ENCODE assay signal across 10 mouse cellular contexts in genomic region chr9:21960558-21961208, GRCm38 (mm10). TPM values are rescaled to one million over a fixed set of nuclear protein-coding genes. Genes with fewer than 3 reads are reported as not detected.
DNase-seq lines count a peak whose midpoint lies in the region; ATAC-seq and TF ChIP-seq lines count a peak whose summit lies in the region.
"Had no signal": no experiment of that assay in that cellular context is flagged by ENCODE, and none has a peak within 500 bp of the region (broad histone marks: within the 10 kb centered on the region; RNA-seq: fewer than 3 reads in every experiment).

No protein-coding gene starts in this region.

- TF ChIP-seq CTCF in intestine, postnatal 0 days (IDR thresholded peaks at IDR 0.05; ENCODE audit: low read depth): peak; percentile 50
- TF ChIP-seq CTCF in lung, embryonic 14.5 days (IDR thresholded peaks at IDR 0.05; ENCODE audit: low read depth): peak; percentile 40

- H3K36me3 ChIP-seq in erythroblast, embryonic 14.5 days (ENCODE audit: control insufficient read depth): peaks cover 69% of the 10 kb centered on the region
- no peaks in the 10 kb centered on the region; the same call in 1 of the 2 replicates for H3K36me3 ChIP-seq in ES-E14 (ENCODE audit: control insufficient read depth, insufficient read depth, low read length, poor library complexity, severe bottlenecking)
- no peaks in the 10 kb centered on the region for H3K36me3 ChIP-seq in intestine, postnatal 0 days (ENCODE audit: control insufficient read depth, insufficient read depth)
- H3K36me3 ChIP-seq in lung, embryonic 14.5 days (ENCODE audit: insufficient read depth): no peaks in the 10 kb centered on the region; the same call in 1 of the 2 replicates
- H3K36me3 ChIP-seq: embryonic facial prominence, embryonic 15.5 days had no signal

- no peaks in the 10 kb centered on the region for H3K9me3 ChIP-seq in erythroblast, embryonic 14.5 days (ENCODE audit: control insufficient read depth, low read length)
- no peaks in the 10 kb centered on the region for H3K9me3 ChIP-seq in ES-E14 (ENCODE audit: control insufficient read depth, insufficient read depth, low read depth, low read length)
- H3K9me3 ChIP-seq in intestine, postnatal 0 days (ENCODE audit: control insufficient read depth): no peaks in the 10 kb centered on the region
- no peaks in the 10 kb centered on the region for H3K9me3 ChIP-seq in lung, embryonic 14.5 days (ENCODE audit: low read depth, low read length)
- H3K9me3 ChIP-seq: embryonic facial prominence, embryonic 15.5 days had no signal

- no peak overlapping the region for H3K4me2 ChIP-seq in intestine, postnatal 0 days (replicated peaks; ENCODE audit: low read depth)
- peak overlapping the region; percentile 77 for H3K4me2 ChIP-seq in lung, embryonic 14.5 days

- peaks cover 79% of the 10 kb centered on the region for H3K4me1 ChIP-seq in erythroblast, embryonic 14.5 days (ENCODE audit: control insufficient read depth)
- peaks cover 0 to 9% of the 10 kb centered on the region in 2 experiments; a peak in 2 of 4 replicates for H3K4me1 ChIP-seq in ES-E14 (ENCODE audit: control insufficient read depth in 2 of 2, insufficient read depth in 2 of 2, low read length in 2 of 2, poor library complexity in 1 of 2)
- H3K4me1 ChIP-seq in intestine, postnatal 0 days (replicated peaks; ENCODE audit: control insufficient read depth, insufficient read depth, low read length): no peaks in the 10 kb centered on the region; the same call in 1 of the 2 replicates
- peaks cover 5% of the 10 kb centered on the region; the same call in 1 of the 2 replicates for H3K4me1 ChIP-seq in lung, embryonic 14.5 days (ENCODE audit: insufficient read depth)

- peak overlapping the region; percentile 99 for H3K4me3 ChIP-seq in erythroblast, embryonic 14.5 days (replicated peaks)
- H3K4me3 ChIP-seq in ES-E14 (ENCODE audit: insufficient read depth in 1 of 2, low read depth in 1 of 2, low read length in 2 of 2, poor library complexity in 1 of 2, severe bottlenecking in 1 of 2): peak overlapping the region; percentile 38 to 68; a peak in 3 of 4 replicates
- H3K4me3 ChIP-seq in intestine, postnatal 0 days (ENCODE audit: low read depth, low read length): no peak overlapping the region
- peak overlapping the region; percentile 45 for H3K4me3 ChIP-seq in lung, embryonic 14.5 days (ENCODE audit: low read depth, low read length)

- H3K9ac ChIP-seq in ES-E14 (ENCODE audit: insufficient read depth, low read depth, low read length, poor library complexity, severe bottlenecking): no peak overlapping the region
- H3K9ac ChIP-seq in intestine, postnatal 0 days (ENCODE audit: low read depth, low read length): no peak overlapping the region
- H3K9ac ChIP-seq in lung, embryonic 14.5 days: no peak overlapping the region
- H3K9ac ChIP-seq: embryonic facial prominence, embryonic 15.5 days had no signal

- no peak overlapping the region for H3K27ac ChIP-seq in ES-E14 (ENCODE audit: insufficient read depth, low read depth, low read length, poor library complexity, severe bottlenecking)
- H3K27ac ChIP-seq in intestine, postnatal 0 days (ENCODE audit: low read depth, low read length): no peak overlapping the region
- no peak overlapping the region for H3K27ac ChIP-seq in lung, embryonic 14.5 days (ENCODE audit: low read depth)
- H3K27ac ChIP-seq: embryonic facial prominence, embryonic 15.5 days had no signal

- in situ Hi-C loops in ES-E14 (cut with MboI; ENCODE audit: low sequenced_read_pairs in 2 of 2, unreplicated experiment in 2 of 2): no loop called here

- peaks cover 5% of the 10 kb centered on the region; the same call in 1 of the 2 replicates for H3K27me3 ChIP-seq in erythroblast, embryonic 14.5 days (ENCODE audit: control insufficient read depth)
- peaks cover 34% of the 10 kb centered on the region for H3K27me3 ChIP-seq in intestine, postnatal 0 days (replicated peaks; ENCODE audit: control insufficient read depth, insufficient read depth, low read length)
- H3K27me3 ChIP-seq in lung, embryonic 14.5 days (ENCODE audit: insufficient read depth, low read length): peaks cover 28% of the 10 kb centered on the region

- 25% methylated on average over 26 of the region's 26 CpGs for WGBS in intestine, postnatal 0 days
- WGBS in lung, embryonic 14.5 days: 11% methylated on average over 26 of the region's 26 CpGs

- no peak for DNase-seq in ES-E14 (ENCODE audit: low read depth, low spot score)
- DNase-seq in lung, embryonic 14.5 days: peak; percentile 56
- DNase-seq in frontal cortex, postnatal 10 days (ENCODE audit: low spot score in 2 of 2): no peak
- no peak for DNase-seq in left cerebral cortex, adult 8-10 months (ENCODE audit: low spot score in 2 of 2)
- no peak for DNase-seq in right cerebral cortex, adult 18-20 months

- ATAC-seq in erythroblast, adult 5-6 weeks (replicated peaks; ENCODE audit: low FRiP score, poor library complexity, severe bottlenecking): no peak
- no peak for ATAC-seq in intestine, postnatal 0 days
- ATAC-seq in lung, embryonic 14.5 days (ENCODE audit: insufficient read depth): no peak

TF ChIP-seq in ES-E14, 5 proteins besides CTCF, POLR2A, EP300 and RAD21:
- TF ChIP-seq MAFK (IDR thresholded peaks at IDR 0.05; ENCODE audit: insufficient read depth, low read depth, low read length) (no peak), ZNF384 (IDR thresholded peaks at IDR 0.05; ENCODE audit: low read depth, low read length) (no peak), HCFC1 (IDR thresholded peaks at IDR 0.05; ENCODE audit: borderline replicate concordance, insufficient read depth, low read length) (no peak), ZC3H11A (IDR thresholded peaks at IDR 0.05; ENCODE audit: borderline replicate concordance, low read depth, low read length) (no peak), CHD2 (IDR thresholded peaks at IDR 0.05; ENCODE audit: low read depth, low read length) (no peak)

RNA-seq across cellular contexts. Expression of gene Epor, which starts 2.6 kb away (rescaled TPM):
- 80.2 and 112 TPM in 2 replicates for polyA plus RNA-seq in erythroblast, embryonic 14.5 days (2012)
- 68.1 and 70.3 TPM in 2 replicates for total RNA-seq in erythroblast, adult 5-6 weeks (2015; ENCODE audit: low replicate concordance)
- 70.3 and 91.0 TPM in 2 replicates for total RNA-seq in erythroblast, adult 5-6 weeks (2017; ENCODE audit: low replicate concordance)
- 1.7 and 3.9 TPM in 2 replicates for total RNA-seq in ES-E14 (2012; rRNA removed)
- 3.2 and 3.8 TPM in 2 replicates for polyA plus RNA-seq in intestine, postnatal 0 days (2015; fragmentation: Nextera tagmentation; extraction: Ambion mirVana)
- polyA plus RNA-seq in lung, embryonic 14.5 days (2014; fragmentation: Nextera tagmentation; extraction: Ambion mirVana): 5.3 and 6.4 TPM in 2 replicates
- 10 to 100 TPM; 12.9 to 15.3 (median 14.4) TPM for total RNA-seq in left cerebral cortex, adult 8-10 months (2022)
- total RNA-seq: neutrophil, adult 5-6 weeks had no signal

RNA-seq across cellular contexts. Expression of gene Swsap1, which starts 5.1 kb away (rescaled TPM):
- 0.32 and 0.37 TPM in 2 replicates for polyA plus RNA-seq in erythroblast, embryonic 14.5 days (2012)
- total RNA-seq in erythroblast, adult 5-6 weeks (2015; ENCODE audit: low replicate concordance): 0.58 and 1.5 TPM in 2 replicates
- 3.8 and 6.6 TPM in 2 replicates for total RNA-seq in erythroblast, adult 5-6 weeks (2017; ENCODE audit: low replicate concordance)
- total RNA-seq in ES-E14 (2012; rRNA removed): 9.5 and 10.8 TPM in 2 replicates
- 4.6 and 4.8 TPM in 2 replicates for polyA plus RNA-seq in intestine, postnatal 0 days (2015; fragmentation: Nextera tagmentation; extraction: Ambion mirVana)
- polyA plus RNA-seq in lung, embryonic 14.5 days (2014; fragmentation: Nextera tagmentation; extraction: Ambion mirVana): 10.2 and 12.2 TPM in 2 replicates
- 10 to 100 TPM; 13.2 to 15.0 (median 14.8) TPM for total RNA-seq in left cerebral cortex, adult 8-10 months (2022)

RNA-seq across cellular contexts. Expression of gene Plppr2, which starts 23.9 kb away (rescaled TPM):
- polyA plus RNA-seq in erythroblast, embryonic 14.5 days (2012): 0.05 and 0.06 TPM in 2 replicates
- 0.42 TPM in 1 of 2 replicates, not detected in the other for total RNA-seq in erythroblast, adult 5-6 weeks (2015; ENCODE audit: low replicate concordance)
- total RNA-seq in erythroblast, adult 5-6 weeks (2017; ENCODE audit: low replicate concordance): not detected in 2 replicates
- total RNA-seq in ES-E14 (2012; rRNA removed): 2.0 and 2.6 TPM in 2 replicates
- polyA plus RNA-seq in intestine, postnatal 0 days (2015; fragmentation: Nextera tagmentation; extraction: Ambion mirVana): 2.9 and 3.2 TPM in 2 replicates
- polyA plus RNA-seq in lung, embryonic 14.5 days (2014; fragmentation: Nextera tagmentation; extraction: Ambion mirVana): 7.7 and 10.2 TPM in 2 replicates
- total RNA-seq in left cerebral cortex, adult 8-10 months (2022): 100 to 1,000 TPM; 133 to 152 (median 147) TPM
- total RNA-seq: neutrophil, adult 5-6 weeks had no signal

RNA-seq across cellular contexts. Expression of gene Rgl3, which starts 28.6 kb away (rescaled TPM):
- polyA plus RNA-seq in erythroblast, embryonic 14.5 days (2012): 0.01 TPM in 1 of 2 replicates, not detected in the other
- not detected in 2 replicates for total RNA-seq in erythroblast, adult 5-6 weeks (2015; ENCODE audit: low replicate concordance)
- total RNA-seq in erythroblast, adult 5-6 weeks (2017; ENCODE audit: low replicate concordance): not detected in 2 replicates
- 0.27 and 0.37 TPM in 2 replicates for total RNA-seq in ES-E14 (2012; rRNA removed)
- polyA plus RNA-seq in intestine, postnatal 0 days (2015; fragmentation: Nextera tagmentation; extraction: Ambion mirVana): 2.1 and 2.5 TPM in 2 replicates
- 3.8 and 5.5 TPM in 2 replicates for polyA plus RNA-seq in lung, embryonic 14.5 days (2014; fragmentation: Nextera tagmentation; extraction: Ambion mirVana)
- total RNA-seq in left cerebral cortex, adult 8-10 months (2022): 1 to 10 TPM; 2.7 to 4.4 (median 3.2) TPM
- total RNA-seq: neutrophil, adult 5-6 weeks had no signal

RNA-seq across cellular contexts. Expression of gene Tmem205, which starts 33.3 kb away (rescaled TPM):
- 0.10 TPM in 2 replicates for polyA plus RNA-seq in erythroblast, embryonic 14.5 days (2012)
- total RNA-seq in erythroblast, adult 5-6 weeks (2015; ENCODE audit: low replicate concordance): 9.8 and 15.7 TPM in 2 replicates
- 1.5 TPM in 2 replicates for total RNA-seq in erythroblast, adult 5-6 weeks (2017; ENCODE audit: low replicate concordance)
- total RNA-seq in ES-E14 (2012; rRNA removed): 38.1 and 75.3 TPM in 2 replicates
- polyA plus RNA-seq in intestine, postnatal 0 days (2015; fragmentation: Nextera tagmentation; extraction: Ambion mirVana): 83.1 and 88.2 TPM in 2 replicates
- 39.5 and 40.1 TPM in 2 replicates for polyA plus RNA-seq in lung, embryonic 14.5 days (2014; fragmentation: Nextera tagmentation; extraction: Ambion mirVana)
- 10 to 100 TPM; 36.3 to 42.6 (median 39.4) TPM for total RNA-seq in left cerebral cortex, adult 8-10 months (2022)

Comparison
In these comparisons a context has a peak if more than half of its experiments do, and no peak if none do; other contexts are left out.
1. RNA of gene Epor, which starts 2.6 kb away (total RNA-seq): 68.1 to 91.0 TPM in erythroblast, adult 5-6 weeks; 12.9 to 15.3 TPM in left cerebral cortex, adult 8-10 months and 1.7 to 3.9 TPM in ES-E14; every median in the first group is over 4 times any median in the second.
2. RNA of gene Plppr2, which starts 23.9 kb away (total RNA-seq): 133 to 152 TPM in left cerebral cortex, adult 8-10 months; 2.0 to 2.6 TPM in ES-E14 and 0.42 TPM in erythroblast, adult 5-6 weeks; every median in the first group is over 10 times any median in the second.